Mouse (Mus musculus) G1E (cell line): Measurements from ENCODE around the gene Prmt1.

Experiments used
- CTCF ChIP-seq: IDR thresholded peaks from 2 replicates; pipeline ENCODE4 v1.5.1; 2012; ENCODE audit warnings: low read depth, low read length, inconsistent platforms, mixed read lengths
- POLR2AphosphoS5 ChIP-seq: IDR thresholded peaks from 2 replicates; pipeline ENCODE4 v1.6.1; 2012; ENCODE audit warnings: low read depth, low read length, inconsistent platforms; ENCODE audit not compliant: insufficient replicate concordance

- TF ChIP-seq CTCF (no peak), POLR2AphosphoS5 (no peak)
Observed at GRCm38 (mm10) chr7:44964990-44965389, 21.4 kb downstream of the Prmt1 start.
